Mouse (Mus musculus): Measurements from ENCODE around the gene Cdk17.

The Cdk17 gene

DNA sequence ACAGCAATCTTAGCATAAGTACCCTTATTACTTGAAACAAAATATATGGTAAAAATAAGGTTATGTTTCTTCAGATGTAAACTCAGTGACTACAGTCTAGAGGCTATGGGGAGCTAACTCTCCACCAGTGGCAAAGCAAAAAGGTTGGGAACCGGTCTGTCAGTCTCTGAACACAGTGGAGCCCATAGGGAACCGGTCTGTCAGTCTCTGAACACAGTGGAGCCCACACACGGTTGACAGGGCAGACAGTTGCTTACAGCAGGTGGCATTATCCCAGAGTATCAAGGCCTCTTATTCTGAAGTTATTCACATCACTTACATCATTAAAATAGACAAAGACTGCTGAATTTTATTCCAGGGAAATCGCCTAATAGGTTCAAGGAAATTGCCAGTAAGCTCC, 70.8 kb downstream of the Cdk17 start:
- in situ Hi-C loops (cut with MboI): no loop called here

DNA sequence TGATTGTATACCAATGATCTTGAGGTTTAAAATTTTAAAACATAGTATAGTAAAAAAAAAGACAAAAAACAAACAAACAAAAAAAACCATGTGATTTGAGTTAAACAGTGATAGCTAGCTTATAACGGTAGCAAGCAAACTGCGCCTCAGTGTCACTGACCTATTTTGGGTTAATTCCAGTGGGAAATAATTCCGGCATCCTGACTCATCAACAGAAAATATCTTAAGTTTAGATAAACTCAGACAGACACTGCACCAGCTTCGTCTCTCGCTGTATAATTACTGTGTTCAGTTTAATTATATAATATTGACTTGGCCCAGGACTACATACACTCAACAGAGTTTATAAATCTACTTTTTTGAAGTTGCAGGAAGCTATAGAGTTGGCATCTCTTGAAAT, 71.2 kb downstream of the Cdk17 start:
- in situ Hi-C loops (cut with MboI): no loop called here

DNA sequence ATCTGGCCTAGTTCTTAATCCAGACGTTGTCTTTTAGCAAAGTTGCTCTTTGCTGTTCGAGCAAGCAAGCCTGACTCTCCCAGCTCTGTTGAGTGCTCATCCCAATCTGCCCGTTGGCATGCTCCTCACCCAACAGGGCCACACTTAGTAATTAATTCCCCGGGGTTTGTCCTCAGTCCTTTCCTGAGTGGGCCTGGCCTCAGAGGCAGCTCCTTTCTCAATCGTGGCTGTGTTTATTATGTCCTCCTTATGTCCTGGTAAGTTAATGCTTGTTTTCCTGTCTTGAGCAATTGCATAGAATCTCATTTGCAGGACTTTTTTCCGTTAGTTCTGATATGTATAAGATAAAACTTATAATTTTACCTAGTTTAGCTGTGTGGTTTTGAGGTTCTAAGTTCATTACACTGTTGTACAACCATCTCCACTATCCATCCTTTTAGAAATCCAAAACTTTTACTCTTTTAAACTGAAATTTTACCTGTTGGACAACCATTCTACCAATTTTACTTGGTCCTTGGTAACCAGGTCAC, 73.1 kb downstream of the Cdk17 start:
- in situ Hi-C loops (cut with MboI): no loop called here

DNA sequence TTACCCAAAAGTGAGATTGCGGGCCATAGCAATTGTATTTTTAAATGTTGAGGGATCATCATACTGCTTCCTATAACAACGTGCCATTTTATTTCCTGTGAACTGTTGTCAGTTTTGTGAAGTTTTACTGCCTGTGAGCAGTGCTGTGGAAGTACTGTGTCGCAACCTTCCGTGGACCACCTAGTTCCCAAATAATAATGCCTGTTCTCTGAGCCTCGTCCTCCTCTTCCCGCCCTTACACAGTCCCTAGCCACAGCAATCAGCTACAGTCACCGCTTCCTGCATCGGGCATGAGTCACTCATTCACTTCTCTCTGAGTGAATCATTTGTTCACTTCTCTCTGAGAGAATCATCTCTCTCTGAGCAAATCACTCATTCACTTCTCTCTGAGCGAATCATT, 74.0 kb downstream of the Cdk17 start:
- in situ Hi-C loops (cut with MboI): no loop called here

DNA sequence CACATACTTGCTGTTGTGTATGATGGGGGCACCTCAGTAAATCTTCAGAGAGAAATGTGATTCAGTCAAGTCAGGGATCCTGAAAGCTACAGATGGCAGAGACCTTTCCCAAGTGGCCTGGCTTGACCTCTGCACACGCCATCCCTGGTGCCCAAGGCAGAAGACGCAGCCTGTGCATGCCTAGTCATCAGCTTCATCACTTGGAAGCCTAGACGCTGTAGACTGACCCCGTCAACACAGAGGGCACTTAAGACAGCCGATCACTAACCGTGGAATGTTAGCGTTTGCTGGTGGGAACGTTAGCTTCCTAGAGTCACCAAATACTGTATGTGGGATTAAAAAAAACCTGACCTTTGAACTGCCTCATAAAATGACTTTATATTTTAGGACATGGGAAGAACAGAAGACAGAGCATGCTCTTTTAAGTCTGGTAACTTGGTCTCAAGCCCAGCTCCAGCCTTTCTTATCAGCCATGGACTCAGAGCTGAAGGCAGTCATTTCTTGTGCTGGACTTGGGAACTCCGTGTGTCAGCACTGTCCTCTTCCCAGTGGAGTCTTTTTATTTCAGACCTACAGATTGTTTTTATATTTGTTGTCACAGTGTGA, 78.6 kb downstream of the Cdk17 start:
- in situ Hi-C loops (cut with MboI): no loop called here

DNA sequence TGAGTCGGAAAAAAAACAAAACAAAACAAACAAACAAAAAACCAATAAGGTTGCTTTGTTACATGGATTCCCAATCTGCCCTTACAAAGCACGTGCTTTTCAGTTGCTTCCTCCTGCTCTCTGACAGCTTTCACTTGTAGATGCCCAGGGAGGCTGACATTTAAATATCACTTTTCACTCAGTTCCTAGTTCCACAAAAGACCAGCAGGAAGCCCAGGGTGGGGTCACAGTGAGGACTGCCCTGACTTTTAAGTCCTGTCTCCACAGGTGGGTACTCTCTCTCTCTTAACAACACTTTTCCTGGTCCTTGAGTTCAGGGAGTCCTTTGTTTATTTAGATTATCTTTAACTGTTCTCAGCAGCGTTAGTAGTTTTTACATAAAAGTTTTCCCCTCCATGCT, 81.5 kb downstream of the Cdk17 start:
- in situ Hi-C loops (cut with MboI): no loop called here

DNA sequence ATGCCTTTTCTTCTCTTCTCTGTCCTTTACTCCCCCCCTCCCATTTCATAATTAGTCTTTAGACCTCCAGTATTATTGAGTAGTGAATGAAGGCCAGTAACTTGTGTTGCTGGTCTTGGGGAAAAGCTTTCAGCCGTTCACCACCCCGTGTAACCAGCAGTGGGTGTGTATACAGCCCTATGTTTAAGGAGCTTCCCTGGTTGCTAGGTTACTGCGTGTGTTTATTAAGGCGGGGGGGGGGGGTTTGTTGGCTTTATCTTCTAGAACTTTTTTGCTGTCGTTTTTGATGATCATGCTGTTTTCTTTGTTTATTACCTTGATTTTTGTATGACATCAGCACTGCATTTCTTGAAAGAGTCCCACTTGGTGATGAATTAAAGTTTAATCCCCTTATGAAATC, 82.2 kb downstream of the Cdk17 start:
- in situ Hi-C loops (cut with MboI): no loop called here

DNA sequence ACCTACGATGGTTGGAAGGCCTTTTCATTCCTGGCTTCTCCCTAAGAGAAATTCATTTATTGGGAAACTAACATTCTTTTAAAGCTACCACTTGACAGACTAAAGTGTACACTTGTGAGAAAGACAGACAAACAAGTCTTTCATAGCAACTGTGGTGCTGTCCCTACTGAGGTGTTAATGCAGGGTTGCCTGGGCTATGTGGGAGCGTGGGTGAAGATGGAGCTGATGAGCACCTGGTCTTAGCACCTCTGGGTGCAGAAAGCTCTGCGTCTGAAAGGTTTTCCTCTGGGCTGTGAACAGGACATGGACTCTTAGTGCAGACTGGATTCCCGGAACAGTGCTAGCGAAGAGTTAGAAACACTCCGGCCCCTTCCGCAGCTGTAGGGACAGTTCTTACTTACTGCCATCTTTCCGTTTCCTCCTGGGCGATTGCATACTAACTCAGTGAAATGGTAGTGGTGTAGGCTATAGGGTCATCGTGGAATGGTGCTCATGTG, 83.6 kb downstream of the Cdk17 start:
- in situ Hi-C loops (cut with MboI): no loop called here

DNA sequence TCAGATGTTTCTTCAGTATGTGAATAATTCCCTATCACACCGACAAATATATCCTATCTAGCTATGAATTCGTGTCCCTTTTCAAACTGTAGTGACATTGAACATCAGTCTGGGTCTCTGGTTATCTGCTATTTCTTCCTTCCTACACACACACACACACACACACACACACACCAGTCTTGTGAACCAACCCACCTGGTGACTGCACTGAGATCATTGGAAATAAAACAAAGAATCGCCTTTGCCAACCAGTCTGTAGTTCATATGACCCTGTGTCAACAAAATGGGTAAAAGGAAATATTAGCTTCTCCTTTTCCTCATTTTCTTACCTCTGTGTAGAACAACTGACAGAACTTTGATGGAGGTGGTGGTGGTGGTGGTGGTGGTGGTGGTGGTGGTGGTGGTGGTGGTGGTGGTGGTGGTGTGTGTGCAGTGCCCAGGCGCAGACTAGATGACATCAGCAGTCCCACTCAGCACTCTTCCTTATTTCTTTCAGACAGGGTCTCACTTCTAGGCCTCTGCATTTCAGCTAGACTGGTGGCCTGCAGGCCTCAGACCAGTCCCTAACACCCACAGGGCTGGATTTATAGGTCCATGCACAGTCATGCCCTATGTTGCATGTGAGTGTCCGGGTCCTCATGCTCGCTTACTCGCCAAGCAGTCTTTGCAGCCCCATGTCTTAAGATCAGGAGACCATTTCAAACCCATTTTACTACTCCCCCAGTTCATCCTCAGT, 85.7 kb downstream of the Cdk17 start:
- in situ Hi-C loops (cut with MboI): no loop called here

DNA sequence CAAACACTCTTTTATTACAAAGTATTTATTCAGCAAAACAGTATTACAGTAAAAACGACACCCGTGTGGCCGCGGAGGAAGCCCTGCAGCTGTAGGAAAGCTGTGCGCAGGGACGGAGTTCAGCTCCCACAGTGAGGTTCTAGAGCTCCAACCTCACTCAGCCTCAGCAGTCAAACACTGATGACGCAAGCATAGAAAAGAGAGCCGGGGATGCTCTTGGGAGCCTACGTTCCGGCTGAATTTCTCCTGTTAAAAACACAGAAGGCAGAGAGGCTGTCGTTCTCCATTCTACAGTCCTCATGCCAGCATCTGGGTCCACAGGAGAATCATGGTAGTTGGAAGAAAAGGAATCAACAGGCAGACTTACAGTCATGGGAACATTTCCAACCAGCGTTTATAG, 86.7 kb downstream of the Cdk17 start:
- in situ Hi-C loops (cut with MboI): no loop called here

DNA sequence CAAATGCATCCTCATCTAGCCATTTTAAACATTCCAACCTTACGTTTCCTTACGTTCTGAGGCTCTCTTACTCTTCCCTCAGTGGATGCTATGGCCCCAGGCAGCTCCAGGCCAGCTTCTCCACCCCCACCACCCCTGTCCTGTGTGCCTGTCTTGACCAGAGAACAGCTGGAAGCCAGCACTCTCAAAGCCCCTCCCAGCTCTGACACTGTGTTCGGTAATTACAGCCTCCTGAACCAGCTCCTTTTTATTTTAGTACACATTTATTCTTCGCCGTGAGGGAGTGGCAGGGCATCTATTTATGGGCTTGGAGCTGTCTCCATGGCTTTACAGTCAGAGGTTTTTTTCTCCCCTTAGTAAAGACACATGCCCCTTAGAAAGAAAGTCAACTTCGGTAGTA, 87.2 kb downstream of the Cdk17 start:
- in situ Hi-C loops (cut with MboI): no loop called here

DNA sequence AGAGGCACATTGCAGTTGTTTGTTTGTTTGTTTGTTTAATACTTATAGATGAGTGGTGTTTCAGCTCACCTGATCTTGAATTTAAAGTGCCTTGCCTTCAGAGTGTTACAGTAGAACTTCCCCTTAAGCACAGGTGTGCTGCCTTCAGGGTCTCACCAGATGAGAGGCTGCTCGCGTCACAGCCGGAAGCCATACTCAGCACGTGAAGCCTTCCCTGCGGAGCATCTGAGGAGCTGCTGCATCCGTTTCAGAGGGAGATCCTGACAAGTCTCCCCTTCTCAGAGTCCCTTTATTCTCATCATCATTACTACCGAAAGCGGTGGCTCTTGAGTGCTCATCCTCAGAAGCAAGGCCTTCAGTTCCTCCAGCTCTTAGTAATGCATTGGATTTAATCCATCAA, 87.7 kb downstream of the Cdk17 start:
- in situ Hi-C loops (cut with MboI): no loop called here

DNA sequence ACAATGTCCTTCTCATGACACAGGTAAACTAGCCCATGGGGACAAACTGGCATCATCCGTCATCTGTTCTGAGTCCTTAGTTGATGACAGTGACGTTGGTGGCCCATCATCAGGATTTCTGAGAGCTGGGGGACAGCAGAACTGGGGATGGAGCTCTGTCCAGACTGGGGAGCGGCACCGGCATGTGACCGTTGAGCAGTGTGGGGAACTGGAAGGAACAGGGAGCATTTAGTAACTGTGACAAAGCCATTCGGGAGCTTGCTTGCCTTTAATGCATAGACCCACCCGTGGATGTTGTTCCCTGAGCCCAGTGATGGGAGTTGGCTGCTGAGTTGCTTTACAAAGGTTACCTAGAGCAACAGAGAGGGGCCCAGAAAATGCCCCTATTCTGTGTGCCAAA, 89.2 kb downstream of the Cdk17 start:
- in situ Hi-C loops (cut with MboI): no loop called here

DNA sequence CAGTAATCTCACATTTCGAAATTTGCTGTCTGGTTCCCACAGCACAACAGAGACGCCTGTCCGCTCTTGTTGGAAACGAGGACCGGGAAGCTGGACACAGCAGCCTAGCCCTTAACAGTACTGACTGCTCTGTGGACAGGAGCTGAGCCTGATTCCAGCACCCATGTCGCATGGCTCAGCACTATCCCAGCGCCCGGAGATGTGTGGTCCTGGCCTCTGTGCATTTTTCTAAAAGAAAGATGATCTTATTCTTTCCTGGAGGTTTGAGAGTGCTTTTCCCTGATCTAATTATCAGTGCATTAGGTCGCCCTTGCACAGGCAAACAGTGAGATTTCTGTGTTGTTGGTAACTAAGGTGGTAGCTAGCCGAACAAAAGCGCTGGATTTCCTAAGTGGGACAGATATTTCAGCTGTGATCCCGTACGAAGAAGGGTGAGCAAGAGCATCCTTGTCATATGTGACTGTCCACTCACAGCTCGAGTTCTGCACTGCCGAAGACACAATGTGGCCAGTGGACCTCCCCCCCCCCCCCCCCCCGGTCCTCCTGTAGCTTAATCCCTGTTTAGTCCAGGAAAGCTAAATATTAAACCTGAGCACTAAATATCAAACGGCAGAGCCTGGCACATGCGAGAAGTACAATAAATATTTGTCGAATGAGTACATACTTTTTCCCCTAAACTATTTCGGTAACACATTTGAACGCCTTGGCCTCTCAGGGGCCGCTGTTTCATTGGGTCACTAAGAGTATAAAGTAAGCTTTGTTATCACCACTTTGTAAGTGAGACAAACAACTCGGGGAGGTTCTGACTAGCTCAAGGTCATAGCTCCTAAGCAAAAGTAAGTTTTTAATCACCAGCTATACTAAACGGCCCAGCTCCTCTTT, 90.0 kb downstream of the Cdk17 start:
- in situ Hi-C loops (cut with MboI): no loop called here

DNA sequence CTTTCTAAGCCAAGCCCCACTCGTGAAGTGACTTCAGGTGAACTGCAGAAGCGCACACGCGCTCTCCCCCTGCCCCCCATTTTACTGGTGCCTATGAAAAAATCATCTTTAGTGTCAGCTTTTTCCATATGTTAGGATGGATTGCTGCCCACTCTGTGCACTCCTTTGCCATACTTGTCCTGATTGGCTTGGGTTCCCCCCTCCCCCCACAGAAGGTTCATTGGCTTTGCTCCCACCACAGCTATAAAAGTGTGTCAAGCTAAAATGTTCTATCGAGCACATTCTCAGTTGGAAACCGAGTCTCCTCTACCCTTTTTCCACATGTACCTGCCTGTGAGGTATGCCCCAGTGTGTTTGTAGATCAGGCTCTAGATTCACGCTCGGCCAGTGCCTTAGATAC, 90.8 kb downstream of the Cdk17 start:
- in situ Hi-C loops (cut with MboI): no loop called here

DNA sequence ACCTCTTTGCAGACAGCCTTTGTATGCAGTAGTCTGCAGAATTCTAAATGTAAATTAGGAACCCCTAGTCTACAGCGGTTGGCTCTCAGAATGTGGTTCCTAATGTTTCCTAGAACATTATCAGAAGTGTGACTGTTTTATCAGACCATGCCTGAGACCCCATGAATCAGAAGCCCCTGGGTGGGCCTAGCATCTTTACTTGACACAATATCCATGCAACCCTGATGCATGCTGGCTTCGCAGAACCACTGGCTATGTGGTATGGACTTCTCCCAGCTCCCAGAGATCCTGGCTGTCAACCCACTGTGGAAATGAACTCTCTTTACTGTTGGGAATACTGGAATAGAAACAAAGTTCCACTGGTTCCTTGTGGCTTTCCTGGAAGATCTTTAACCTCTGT, 92.0 kb downstream of the Cdk17 start:
- in situ Hi-C loops (cut with MboI): no loop called here

DNA sequence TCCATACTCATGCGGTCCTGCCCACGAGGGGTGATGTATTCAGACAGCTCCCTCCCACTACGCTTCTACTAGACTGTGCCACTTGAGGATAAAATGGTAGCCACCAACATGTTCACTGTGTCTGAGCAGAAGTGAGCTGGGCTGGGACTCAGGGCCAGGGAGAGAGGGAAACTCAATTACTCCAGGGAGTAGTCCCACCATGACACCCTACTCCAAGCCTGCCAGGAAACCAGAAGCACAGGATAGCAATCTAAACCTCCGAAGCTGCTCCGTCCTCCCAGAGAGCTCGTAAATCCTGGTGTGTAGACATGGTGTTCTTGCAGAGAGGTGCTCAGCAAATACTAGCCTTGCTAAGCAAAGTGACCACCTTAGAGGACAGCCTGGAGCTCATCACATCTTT, 92.5 kb downstream of the Cdk17 start:
- in situ Hi-C loops (cut with MboI): no loop called here

DNA sequence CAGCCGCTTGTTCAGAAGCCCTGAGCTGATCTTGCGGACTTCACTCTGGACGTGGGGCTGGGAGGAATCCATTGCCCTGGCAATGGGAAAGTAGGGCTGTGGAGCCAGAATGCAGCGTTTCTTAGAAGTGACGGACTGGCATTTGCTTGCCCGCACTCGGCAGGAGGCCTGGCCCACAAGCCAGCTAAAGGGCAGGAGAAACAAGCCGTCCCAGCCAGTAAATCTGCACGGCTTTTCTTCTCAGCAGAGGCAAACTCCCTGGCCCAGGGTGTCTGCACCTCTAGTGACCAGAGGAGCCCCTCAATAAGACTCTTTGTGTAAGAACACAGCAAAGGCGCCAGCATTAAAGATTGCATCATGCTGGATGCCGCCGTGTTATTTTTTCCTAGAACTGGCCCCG, 94.6 kb downstream of the Cdk17 start:
- in situ Hi-C loops (cut with MboI): no loop called here

DNA sequence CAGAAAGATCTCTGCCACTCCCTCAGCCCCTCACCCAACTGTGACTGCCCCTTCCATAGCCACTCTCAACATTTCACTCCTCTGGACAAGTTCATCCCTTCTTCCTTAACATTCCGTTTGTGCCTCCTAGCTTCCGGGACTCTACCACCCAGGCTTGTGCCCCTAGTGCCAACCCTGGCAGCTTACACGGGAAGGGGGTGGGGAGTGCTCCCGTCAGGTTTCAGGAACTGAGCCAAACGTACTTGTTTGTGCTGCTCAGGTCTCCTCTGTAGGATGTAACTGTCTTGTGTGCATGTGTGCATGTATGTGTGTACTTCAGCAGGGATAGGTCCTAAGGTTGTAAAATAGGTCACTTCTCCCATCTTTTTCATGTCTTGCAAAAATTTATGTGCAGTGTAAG, 99.2 kb downstream of the Cdk17 start:
- in situ Hi-C loops (cut with MboI): no loop called here

DNA sequence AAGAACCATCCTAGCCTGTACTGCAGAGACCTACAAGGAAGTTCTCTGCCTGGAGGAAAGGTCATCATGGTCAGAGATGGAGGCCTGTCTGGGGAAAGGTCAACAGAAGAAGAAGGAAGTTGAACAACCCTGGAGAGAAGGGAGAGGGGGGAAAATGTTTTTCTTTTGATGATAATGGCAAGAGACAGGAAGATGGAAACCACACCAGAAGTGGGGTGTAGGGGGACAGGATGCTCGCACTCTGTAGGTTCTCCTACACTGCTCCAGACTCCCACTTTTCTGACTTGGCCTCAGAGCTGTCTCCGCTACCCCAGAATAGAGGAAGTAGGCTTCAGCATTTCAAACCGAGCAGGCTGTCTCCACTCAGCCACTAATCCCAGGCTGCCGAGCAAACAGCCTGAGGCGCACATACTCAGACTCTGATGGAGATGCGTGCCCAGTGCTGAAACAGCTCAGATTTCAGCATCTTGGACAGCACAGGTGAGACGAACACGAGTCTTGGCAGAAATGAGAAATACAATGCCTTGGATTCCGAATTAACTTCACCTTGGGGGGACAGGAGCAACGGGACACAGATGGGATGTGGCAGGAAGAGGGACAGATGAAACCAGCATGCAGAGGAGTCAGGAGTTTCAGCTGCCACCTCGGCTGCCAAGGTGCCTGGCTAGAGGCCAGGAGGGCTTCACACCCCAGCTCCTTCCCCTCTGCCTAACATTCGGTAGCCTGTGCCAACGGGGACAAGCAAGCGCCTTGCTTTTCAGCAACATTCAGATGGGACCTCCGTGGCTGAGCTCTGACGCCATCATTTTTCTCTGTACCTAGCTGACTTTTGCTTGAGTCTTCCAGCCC, 100.7 kb downstream of the Cdk17 start:
- in situ Hi-C loops (cut with MboI): no loop called here

DNA sequence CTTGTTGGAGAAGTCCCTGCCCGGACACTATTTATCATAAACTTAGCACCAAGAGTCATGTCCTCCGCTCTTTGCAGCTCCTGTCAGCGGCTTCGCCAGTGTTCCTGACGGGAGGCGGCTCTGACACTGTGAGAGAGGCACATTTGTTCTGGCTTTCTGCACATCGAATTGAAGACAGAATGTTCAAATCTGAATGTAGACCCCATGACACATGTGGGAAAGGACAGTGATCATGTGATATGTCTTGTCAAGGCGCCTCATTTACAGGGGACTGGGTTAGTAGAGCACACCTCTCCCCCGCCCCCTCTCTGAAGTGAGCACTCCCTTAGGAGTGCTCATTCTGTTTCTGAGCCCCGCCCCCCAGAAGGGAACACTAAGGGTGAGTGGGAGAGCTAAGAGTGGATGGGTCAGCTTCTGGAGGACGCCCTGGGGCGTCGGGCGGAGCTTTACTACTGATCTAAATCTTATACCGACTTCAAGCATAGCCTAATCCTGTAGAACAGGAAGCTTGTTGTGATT, 101.4 kb downstream of the Cdk17 start:
- in situ Hi-C loops (cut with MboI): no loop called here

All from mature B cell (primary cell).